Mouse (Mus musculus) lung, postnatal 25 days (tissue): ENCODE measurements around the gene Socs4.

ENCODE experiments used
- DNase-seq: peaks from one replicate; pipeline ENCODE4 v3.0.0; 2022; ENCODE audit warnings: low spot score

Socs4 gene

DNA sequence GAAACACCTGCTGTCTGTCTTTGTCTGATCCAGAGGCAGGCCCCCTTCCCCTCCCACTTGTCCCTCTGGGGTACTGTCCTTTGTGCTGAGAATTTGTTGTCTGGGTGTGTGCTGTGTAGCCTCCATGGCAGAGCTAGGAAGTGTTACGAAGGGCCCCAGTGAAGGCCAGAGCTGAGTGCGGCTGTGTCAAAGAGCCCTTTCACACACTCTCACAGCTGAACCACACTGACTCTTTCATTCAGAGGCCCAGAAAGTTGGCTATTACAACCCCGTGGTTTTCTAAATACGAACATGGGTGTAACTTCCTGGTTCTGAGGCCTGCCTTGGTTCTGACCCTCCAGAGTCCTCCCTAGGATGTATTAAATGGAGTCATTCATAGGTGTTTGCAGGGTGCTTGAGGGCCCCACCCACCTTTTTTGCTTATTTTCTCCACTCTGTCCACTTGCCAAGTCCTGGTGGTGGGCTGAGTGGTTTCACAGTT, 65.1 kb downstream of the Socs4 start:
- DNase-seq, result no peak
